Mouse (Mus musculus) hindbrain, embryonic 12.5 days (tissue): ENCODE results near the gene Prok1. TPM values are rescaled to one million over a fixed set of nuclear protein-coding genes. Genes with fewer than 3 reads are reported as not detected.

Experiments used
- ATAC-seq: fragments of 200-750 bp; cut with Nextera tagmentation; 2 replicates; pipeline ENCODE4 v1.8.0; 2017; ENCODE audit warnings: moderate TSS enrichment; ENCODE audit not compliant: low FRiP score
- H3K27ac ChIP-seq: fragments of 300-500 bp; sonication (generic); 2 replicates; pipeline ENCODE4 v1.5.1; 2016; ENCODE audit warnings: mild to moderate bottlenecking
- H3K27me3 ChIP-seq: fragments of 300-500 bp; sonication (generic); 2 replicates; pipeline ENCODE4 v1.6.1; 2016; ENCODE audit warnings: mild to moderate bottlenecking
- H3K36me3 ChIP-seq: fragments of 300-500 bp; sonication (generic); 2 replicates; pipeline ENCODE4 v1.6.1; 2016; ENCODE audit warnings: mild to moderate bottlenecking
- H3K4me1 ChIP-seq: fragments of 300-500 bp; sonication (generic); 2 replicates; pipeline ENCODE4 v1.6.1; 2016
- H3K4me2 ChIP-seq: fragments of 300-500 bp; sonication (generic); replicated peaks from 2 replicates; pipeline ENCODE4 v1.6.1; 2016; ENCODE audit warnings: mild to moderate bottlenecking
- H3K4me3 ChIP-seq: fragments of 300-500 bp; sonication (generic); 2 replicates; pipeline ENCODE4 v1.5.1; 2016; ENCODE audit warnings: mild to moderate bottlenecking
- H3K9ac ChIP-seq: fragments of 300-500 bp; sonication (generic); 2 replicates; pipeline ENCODE4 v1.6.1; 2016; ENCODE audit warnings: mild to moderate bottlenecking, moderate library complexity
- H3K9me3 ChIP-seq: fragments of 300-500 bp; sonication (generic); replicated peaks from 2 replicates; pipeline ENCODE4 v1.6.1; 2016; ENCODE audit warnings: mild to moderate bottlenecking
- WGBS: fragments of 180-500 bp; shearing (Covaris S2); methylation state at CpG from one replicate; pipeline ENCODE4 v1.1.7; 2016; 5-methylcytosine and 5-hydroxymethylcytosine counted together
- polyA plus RNA-seq: library from polyadenylated mRNA; unstranded; fragments of >200 nt; fragmentation: Nextera tagmentation; extraction: Ambion mirVana; gene quantifications from 2 replicates; pipeline ENCODE4 v1.2.1, GENCODE M21; 2016

Gene Prok1
- polyA plus RNA-seq, 1 experiment from 2014 or later: not detected

GRCm38 (mm10) chr3:107207625-107208253 is 31.8 kb downstream of the Prok1 start:
- Histone ChIP-seq H3K9ac (no peak overlapping the region), H3K9me3 (no peaks in the 10 kb centered on the region), H3K27ac (peak overlapping the region; percentile 62), H3K36me3 (no peaks in the 10 kb centered on the region), H3K4me1 (peaks cover 27% of the 10 kb centered on the region), H3K27me3 (no peaks in the 10 kb centered on the region), H3K4me2 (no peak overlapping the region), H3K4me3 (no peak overlapping the region)
- ATAC-seq: peak; percentile 68
- 42% methylated on average over 7 of the region's 7 CpGs for WGBS

- 0 out of 2 replicates have a peak, but pooled peaks have one; percentile 14 for ATAC-seq
- Histone ChIP-seq H3K4me1 (peaks cover 27% of the 10 kb centered on the region), H3K9me3 (no peaks in the 10 kb centered on the region), H3K4me2 (no peak overlapping the region), H3K9ac (no peak overlapping the region), H3K27me3 (no peaks in the 10 kb centered on the region), H3K4me3 (no peak overlapping the region), H3K36me3 (no peaks in the 10 kb centered on the region), H3K27ac (no peak overlapping the region)
- 33% methylated on average over 4 of the region's 4 CpGs for WGBS
These were observed 32.9 kb downstream of the Prok1 start for GRCm38 (mm10) chr3:107206490-107207150.

- 19% methylated on average over 4 of the region's 4 CpGs for WGBS
- no peak for ATAC-seq
- Histone ChIP-seq H3K9me3 (no peaks in the 10 kb centered on the region), H3K4me3 (no peak overlapping the region), H3K4me1 (peaks cover 34% of the 10 kb centered on the region), H3K9ac (no peak overlapping the region), H3K4me2 (no peak overlapping the region), H3K36me3 (no peaks in the 10 kb centered on the region), H3K27me3 (no peaks in the 10 kb centered on the region), H3K27ac (no peak overlapping the region)
These were observed 33.5 kb downstream of the Prok1 start for GRCm38 (mm10) chr3:107205994-107206393.

- Histone ChIP-seq H3K9ac (no peak overlapping the region), H3K4me1 (peaks cover 34% of the 10 kb centered on the region), H3K9me3 (no peaks in the 10 kb centered on the region), H3K27me3 (no peaks in the 10 kb centered on the region), H3K4me3 (no peak overlapping the region), H3K27ac (no peak overlapping the region), H3K36me3 (no peaks in the 10 kb centered on the region), H3K4me2 (no peak overlapping the region)
- ATAC-seq: no peak
These were observed 34.3 kb downstream of the Prok1 start for GRCm38 (mm10) chr3:107205170-107205569.

GRCm38 (mm10) chr3:107204413-107204812 is 35.1 kb downstream of the Prok1 start:
- Histone ChIP-seq H3K4me2 (no peak overlapping the region), H3K27me3 (no peaks in the 10 kb centered on the region), H3K4me3 (no peak overlapping the region), H3K27ac (no peak overlapping the region), H3K9ac (no peak overlapping the region), H3K4me1 (peaks cover 34% of the 10 kb centered on the region), H3K9me3 (no peaks in the 10 kb centered on the region), H3K36me3 (no peaks in the 10 kb centered on the region)
- 90% methylated on average over 3 of the region's 3 CpGs for WGBS
- ATAC-seq: no peak

DNA sequence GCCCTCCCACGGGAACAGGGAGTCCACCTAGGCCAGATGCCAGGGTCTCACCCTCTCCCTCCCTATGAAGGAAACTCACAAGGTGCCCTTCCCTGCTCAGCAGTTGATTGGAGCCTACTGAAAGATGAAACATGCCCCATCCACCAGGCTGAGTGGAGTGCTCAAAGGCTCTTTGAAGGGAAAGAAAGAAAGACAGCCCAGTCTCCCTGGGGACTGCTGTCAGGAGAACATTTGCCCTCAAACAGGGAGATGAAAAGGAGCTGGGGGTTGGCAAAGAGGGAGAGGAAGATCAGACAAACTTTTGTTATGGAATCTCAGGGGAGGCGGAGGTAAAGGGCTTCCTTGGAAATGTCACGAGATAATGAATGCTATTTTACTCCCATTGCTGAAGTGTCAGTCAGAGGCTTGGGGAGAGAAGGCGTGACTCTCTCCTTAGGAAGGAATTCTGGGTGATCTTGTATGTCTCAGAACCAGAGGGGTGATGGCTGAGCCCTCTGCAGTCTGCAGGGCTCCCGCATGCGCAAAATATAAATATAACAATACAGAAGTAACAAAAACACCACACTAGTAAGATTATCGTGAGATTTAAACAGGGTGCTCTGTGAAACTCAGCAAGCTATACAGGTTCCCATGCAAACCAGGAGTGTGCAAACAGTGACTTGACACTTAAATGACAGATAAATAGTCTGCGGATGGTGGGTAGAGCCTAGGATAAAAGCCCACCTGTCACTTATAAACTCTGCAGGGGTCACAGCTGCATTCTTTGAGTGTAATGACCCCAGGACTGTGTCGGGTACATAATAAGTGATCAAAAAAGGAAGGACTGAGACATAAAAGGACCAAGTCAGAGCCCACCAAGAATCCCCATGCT is 38.0 kb downstream of the Prok1 start:
- no peak overlapping the region for H3K4me2 ChIP-seq
- H3K4me1 ChIP-seq: peaks cover 11% of the 10 kb centered on the region
- H3K4me3 ChIP-seq: no peak overlapping the region
- no peaks in the 10 kb centered on the region for H3K27me3 ChIP-seq
- no peak overlapping the region for H3K27ac ChIP-seq
- ATAC-seq: no peak
- H3K36me3 ChIP-seq: no peaks in the 10 kb centered on the region
- H3K9me3 ChIP-seq: no peaks in the 10 kb centered on the region
- WGBS: 26% methylated on average over 9 of the region's 9 CpGs
- no peak overlapping the region for H3K9ac ChIP-seq

- Histone ChIP-seq H3K27ac (no peak overlapping the region), H3K9me3 (no peaks in the 10 kb centered on the region), H3K9ac (no peak overlapping the region), H3K27me3 (0 out of 2 replicates have a peak, but pooled peaks cover 2% of the 10 kb centered on the region), H3K4me3 (no peak overlapping the region), H3K4me2 (no peak overlapping the region), H3K4me1 (peaks cover 4% of the 10 kb centered on the region; the same call in 1 of the 2 replicates), H3K36me3 (no peaks in the 10 kb centered on the region)
- 46% methylated on average over 6 of the region's 6 CpGs for WGBS
- peak; percentile 70 for ATAC-seq
These were observed 51.1 kb downstream of the Prok1 start for GRCm38 (mm10) chr3:107188226-107188899.

GRCm38 (mm10) chr3:107187022-107187421 is 52.5 kb downstream of the Prok1 start:
- Histone ChIP-seq H3K4me1 (peaks cover 4% of the 10 kb centered on the region; the same call in 1 of the 2 replicates), H3K36me3 (no peaks in the 10 kb centered on the region), H3K4me2 (no peak overlapping the region), H3K9me3 (no peaks in the 10 kb centered on the region), H3K27me3 (0 out of 2 replicates have a peak, but pooled peaks cover 2% of the 10 kb centered on the region), H3K4me3 (no peak overlapping the region), H3K27ac (no peak overlapping the region), H3K9ac (no peak overlapping the region)
- ATAC-seq: no peak
- WGBS: 75% methylated on average over 4 of the region's 4 CpGs

GRCm38 (mm10) chr3:107185597-107185996 is 53.9 kb downstream of the Prok1 start:
- 0 out of 2 replicates have a peak, but pooled peaks cover 2% of the 10 kb centered on the region for H3K27me3 ChIP-seq
- H3K9ac ChIP-seq: no peak overlapping the region
- WGBS: 78% methylated on average over 3 of the region's 3 CpGs

DNA sequence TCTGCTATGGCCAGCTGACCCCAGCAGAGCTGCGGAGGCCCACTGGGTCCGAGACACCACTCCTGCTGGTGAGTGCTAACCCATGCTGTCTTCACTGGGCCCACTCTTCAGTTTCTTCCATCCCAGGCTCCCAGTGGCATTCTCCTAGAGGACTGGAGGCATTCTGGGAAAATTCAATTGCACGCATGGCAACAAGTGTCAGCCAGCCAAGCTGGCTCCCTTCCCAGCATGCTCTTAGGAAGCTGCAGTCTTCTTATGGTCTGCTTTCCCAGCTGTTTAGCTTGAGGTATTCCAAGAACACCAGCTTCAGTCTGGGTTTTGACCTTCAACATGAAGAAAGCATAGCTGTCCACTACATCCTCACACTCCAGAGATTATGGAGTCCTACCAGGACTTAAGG is 56.3 kb downstream of the Prok1 start:
- Histone ChIP-seq H3K4me2 (no peak overlapping the region), H3K4me3 (no peak overlapping the region), H3K9me3 (no peaks in the 10 kb centered on the region), H3K36me3 (no peaks in the 10 kb centered on the region), H3K27ac (no peak overlapping the region), H3K9ac (no peak overlapping the region), H3K27me3 (0 out of 2 replicates have a peak, but pooled peaks cover 2% of the 10 kb centered on the region), H3K4me1 (no peaks in the 10 kb centered on the region)
- ATAC-seq: no peak
- WGBS: 88% methylated on average over 3 of the region's 3 CpGs

More at GRCm38 (mm10) chr3:107185597-107185996, 53.9 kb downstream of the Prok1 start:
- Histone ChIP-seq H3K4me1 (peaks cover 4% of the 10 kb centered on the region; the same call in 1 of the 2 replicates), H3K9me3 (no peaks in the 10 kb centered on the region), H3K27ac (no peak overlapping the region), H3K36me3 (no peaks in the 10 kb centered on the region), H3K4me2 (no peak overlapping the region), H3K4me3 (no peak overlapping the region)
- ATAC-seq: no peak
